Mouse (Mus musculus) heart, embryonic 10.5 days (tissue): ENCODE results near the gene Cxcr2. TPM values are rescaled to one million over a fixed set of nuclear protein-coding genes. Genes with fewer than 3 reads are reported as not detected.
A peak's percentile ranks its signal among the peaks of the same experiment; 100 is the strongest.

Source experiments
- DNase-seq: peaks from one replicate; pipeline ENCODE4 v3.0.0-alpha.2; 2017; ENCODE audit warnings: low spot score
- H3K27ac ChIP-seq: fragments of 300-500 bp; sonication (generic); 2 replicates; pipeline ENCODE4 v1.5.1; 2016; ENCODE audit warnings: mild to moderate bottlenecking
- H3K27me3 ChIP-seq: fragments of 300-500 bp; sonication (generic); 2 replicates; pipeline ENCODE4 v1.6.1; 2016; ENCODE audit warnings: mild to moderate bottlenecking; ENCODE audit not compliant: poor library complexity, insufficient read depth, severe bottlenecking
- H3K36me3 ChIP-seq: fragments of 300-500 bp; sonication (generic); 2 replicates; pipeline ENCODE4 v1.6.1; 2016; ENCODE audit warnings: mild to moderate bottlenecking, moderate library complexity
- H3K4me1 ChIP-seq: fragments of 300-500 bp; sonication (generic); 2 replicates; pipeline ENCODE4 v1.6.1; 2016; ENCODE audit warnings: mild to moderate bottlenecking
- H3K4me3 ChIP-seq: fragments of 300-500 bp; sonication (generic); 2 replicates; pipeline ENCODE4 v1.5.1; 2016; ENCODE audit warnings: mild to moderate bottlenecking, moderate library complexity
- H3K9me3 ChIP-seq: fragments of 300-500 bp; sonication (generic); 2 replicates; pipeline ENCODE4 v1.6.1; 2016; ENCODE audit warnings: mild to moderate bottlenecking, moderate library complexity
- WGBS: fragments of 180-500 bp; shearing (Covaris S2); methylation state at CpG from one replicate; pipeline ENCODE4 v1.1.7; 2016; 5-methylcytosine and 5-hydroxymethylcytosine counted together
- polyA plus RNA-seq: library from polyadenylated mRNA; unstranded; fragments of >200 nt; fragmentation: Nextera tagmentation; extraction: Ambion mirVana; gene quantifications from 2 replicates; pipeline ENCODE4 v1.2.1, GENCODE M21; 2016

The Cxcr2 gene
- polyA plus RNA-seq, 1 experiment from 2014 or later = 0.20 TPM

- WGBS = 85% methylated on average over 7 of the region's 7 CpGs
- Histone ChIP-seq H3K27me3 (no peaks in the 10 kb centered on the region), H3K4me3 (no peak overlapping the region), H3K36me3 (no peaks in the 10 kb centered on the region), H3K4me1 (0 out of 2 replicates have a peak, but pooled peaks cover 4% of the 10 kb centered on the region), H3K9me3 (no peaks in the 10 kb centered on the region), H3K27ac (no peak overlapping the region)
- DNase-seq = peak; percentile 64
These were observed 36.7 kb downstream of the Cxcr2 start for GRCm38 (mm10) chr1:74190471-74190870.

- WGBS = 71% methylated on average over 2 of the region's 2 CpGs
- H3K4me1 ChIP-seq = 0 out of 2 replicates have a peak, but pooled peaks cover 4% of the 10 kb centered on the region
- no peak for DNase-seq
- no peak overlapping the region for H3K4me3 ChIP-seq
- no peaks in the 10 kb centered on the region for H3K27me3 ChIP-seq
- H3K9me3 ChIP-seq = no peaks in the 10 kb centered on the region
- H3K36me3 ChIP-seq = no peaks in the 10 kb centered on the region
- H3K27ac ChIP-seq = no peak overlapping the region
These were observed 38.9 kb downstream of the Cxcr2 start for GRCm38 (mm10) chr1:74192711-74193110.

- H3K27ac ChIP-seq = no peak within 1 kb of the TSS
- WGBS = 74% methylated on average over 8 of the region's 8 CpGs
- no peaks in the 10 kb centered on the region for H3K9me3 ChIP-seq
- no peak within 1 kb of the TSS for H3K4me3 ChIP-seq
- no peaks in the 10 kb centered on the region for H3K36me3 ChIP-seq
- DNase-seq = peak; percentile 64
- peaks cover 9% of the 10 kb centered on the region; the same call in 1 of the 2 replicates for H3K4me1 ChIP-seq
- H3K27me3 ChIP-seq = no peaks in the 10 kb centered on the region
These were observed 40.7 kb downstream of the Cxcr2 start, which contains the start of gene Cxcr1 for GRCm38 (mm10) chr1:74194445-74194844. TSS of gene Cxcr1 (minus strand) at chr1:74194631.

- WGBS = 41% methylated on average over 7 of the region's 7 CpGs
- H3K9me3 ChIP-seq = no peaks in the 10 kb centered on the region
- H3K36me3 ChIP-seq = no peaks in the 10 kb centered on the region
- no peak overlapping the region for H3K27ac ChIP-seq
- no peak overlapping the region for H3K4me3 ChIP-seq
- peaks cover 9% of the 10 kb centered on the region; the same call in 1 of the 2 replicates for H3K4me1 ChIP-seq
- no peaks in the 10 kb centered on the region for H3K27me3 ChIP-seq
- DNase-seq = peak; percentile 73
These were observed 42.2 kb downstream of the Cxcr2 start for GRCm38 (mm10) chr1:74195961-74196360.

- no peak overlapping the region for H3K27ac ChIP-seq
- no peaks in the 10 kb centered on the region for H3K9me3 ChIP-seq
- H3K4me1 ChIP-seq = peaks cover 9% of the 10 kb centered on the region; the same call in 1 of the 2 replicates
- DNase-seq = peak; percentile 56
- no peak overlapping the region for H3K4me3 ChIP-seq
- no peaks in the 10 kb centered on the region for H3K36me3 ChIP-seq
- no peaks in the 10 kb centered on the region for H3K27me3 ChIP-seq
- 75% methylated on average over 17 of the region's 17 CpGs for WGBS
These were observed 43.0 kb downstream of the Cxcr2 start for GRCm38 (mm10) chr1:74196621-74197419.

GRCm38 (mm10) chr1:74197726-74198470, 44.1 kb downstream of the Cxcr2 start:
- WGBS = 79% methylated on average over 12 of the region's 12 CpGs
- peaks cover 5% of the 10 kb centered on the region; the same call in 1 of the 2 replicates for H3K4me1 ChIP-seq

GRCm38 (mm10) chr1:74199046-74199445, 45.3 kb downstream of the Cxcr2 start:
- DNase-seq = no peak
- no peak overlapping the region for H3K27ac ChIP-seq
- peaks cover 5% of the 10 kb centered on the region; the same call in 1 of the 2 replicates for H3K4me1 ChIP-seq
- no peaks in the 10 kb centered on the region for H3K36me3 ChIP-seq
- H3K9me3 ChIP-seq = no peaks in the 10 kb centered on the region
- no peak overlapping the region for H3K4me3 ChIP-seq
- no peaks in the 10 kb centered on the region for H3K27me3 ChIP-seq
- WGBS = 78% methylated on average over 8 of the region's 8 CpGs

More at GRCm38 (mm10) chr1:74197726-74198470, 44.1 kb downstream of the Cxcr2 start:
- H3K36me3 ChIP-seq = no peaks in the 10 kb centered on the region
- H3K4me3 ChIP-seq = no peak overlapping the region
- H3K9me3 ChIP-seq = no peaks in the 10 kb centered on the region
- H3K27me3 ChIP-seq = no peaks in the 10 kb centered on the region
- H3K27ac ChIP-seq = no peak overlapping the region
- peak; percentile 64 for DNase-seq

- no peak overlapping the region for H3K27ac ChIP-seq
- no peak overlapping the region for H3K4me3 ChIP-seq
- H3K4me1 ChIP-seq = peaks cover 5% of the 10 kb centered on the region; the same call in 1 of the 2 replicates
- 81% methylated on average over 7 of the region's 7 CpGs for WGBS
- no peaks in the 10 kb centered on the region for H3K36me3 ChIP-seq
- DNase-seq = no peak
- H3K27me3 ChIP-seq = no peaks in the 10 kb centered on the region
- no peaks in the 10 kb centered on the region for H3K9me3 ChIP-seq
These were observed 47.5 kb downstream of the Cxcr2 start for GRCm38 (mm10) chr1:74201048-74201844.

GRCm38 (mm10) chr1:74203457-74203856, 49.7 kb downstream of the Cxcr2 start:
- H3K9me3 ChIP-seq = no peaks in the 10 kb centered on the region
- H3K4me1 ChIP-seq = peaks cover 5% of the 10 kb centered on the region; the same call in 1 of the 2 replicates
- H3K4me3 ChIP-seq = no peak overlapping the region
- H3K27ac ChIP-seq = no peak overlapping the region
- no peak for DNase-seq
- no peaks in the 10 kb centered on the region for H3K36me3 ChIP-seq
- no peaks in the 10 kb centered on the region for H3K27me3 ChIP-seq
- whole genome bisulfite sequencing = 67% methylated on average over 5 of the region's 5 CpGs

- no peaks in the 10 kb centered on the region for H3K9me3 ChIP-seq
- WGBS = 57% methylated on average over 7 of the region's 7 CpGs
- no peaks in the 10 kb centered on the region for H3K27me3 ChIP-seq
- no peak overlapping the region for H3K4me3 ChIP-seq
- no peak for DNase-seq
- H3K27ac ChIP-seq = no peak overlapping the region
- H3K36me3 ChIP-seq = no peaks in the 10 kb centered on the region
- H3K4me1 ChIP-seq = no peaks in the 10 kb centered on the region
These were observed 52.1 kb downstream of the Cxcr2 start for GRCm38 (mm10) chr1:74205881-74206280.

GRCm38 (mm10) chr1:74206642-74207041, 52.9 kb downstream of the Cxcr2 start:
- Histone ChIP-seq H3K27ac (no peak overlapping the region), H3K4me3 (no peak overlapping the region), H3K36me3 (no peaks in the 10 kb centered on the region), H3K27me3 (no peaks in the 10 kb centered on the region), H3K9me3 (no peaks in the 10 kb centered on the region), H3K4me1 (no peaks in the 10 kb centered on the region)
- WGBS = 72% methylated on average over 8 of the region's 8 CpGs
- no peak for DNase-seq

GRCm38 (mm10) chr1:74207906-74208305, 54.1 kb downstream of the Cxcr2 start:
- Histone ChIP-seq H3K27ac (no peak overlapping the region), H3K9me3 (no peaks in the 10 kb centered on the region), H3K4me3 (no peak overlapping the region), H3K4me1 (no peaks in the 10 kb centered on the region), H3K36me3 (no peaks in the 10 kb centered on the region), H3K27me3 (no peaks in the 10 kb centered on the region)
- WGBS = 80% methylated on average over 9 of the region's 9 CpGs
- DNase-seq = no peak
